Comparison of ENCODE assay signal across 7 mouse cellular contexts in genomic region chr5:86841261-86841660, GRCm38 (mm10). TPM values are rescaled to one million over a fixed set of nuclear protein-coding genes. Genes with fewer than 3 reads are reported as not detected.
DNase-seq lines count a peak whose midpoint lies in the region; ATAC-seq and TF ChIP-seq lines count a peak whose summit lies in the region.
"Not testable (repeated sequence)": the region's sequence is repeated elsewhere in the genome, so short reads cannot be mapped to it uniquely, and the experiment has no call there.

No protein-coding gene starts in this region.

- not testable (repeated sequence) for H3K27me3 ChIP-seq in E14TG2a.4 (ENCODE audit: insufficient read depth, low read length); heart, adult 2 months (ENCODE audit: control insufficient read depth, insufficient read depth, low read length); lung, postnatal 0 days (replicated peaks; ENCODE audit: insufficient read depth, low read length)

- peak; percentile 60 for ATAC-seq in inflammation-experienced regulatory T-cells, adult 6 months
- ATAC-seq in lung, postnatal 0 days = not testable (repeated sequence)

- not testable (repeated sequence) for H3K4me1 ChIP-seq in E14TG2a.4 (replicated peaks; ENCODE audit: low read depth, low read length); heart, adult 2 months (ENCODE audit: control insufficient read depth, insufficient read depth, low read length); lung, postnatal 0 days (ENCODE audit: insufficient read depth, low read depth, low read length)

- intact Hi-C loops in heart, adult 2 months (cut with DNase I); left cerebral cortex, adult 2 months (cut with DNase I): not testable (repeated sequence)

- peaks cover 18% of the 10 kb centered on the region for H3K36me3 ChIP-seq in E14TG2a.4 (ENCODE audit: insufficient read depth, low read length)
- H3K36me3 ChIP-seq in heart, adult 2 months (ENCODE audit: control insufficient read depth, insufficient read depth, low read length); lung, postnatal 0 days (ENCODE audit: insufficient read depth, low read length): not testable (repeated sequence)

- H3K4me2 ChIP-seq in lung, postnatal 0 days (replicated peaks; ENCODE audit: low read depth, low read length) = not testable (repeated sequence)

- H3K79me2 ChIP-seq in heart, adult 2 months (replicated peaks; ENCODE audit: control insufficient read depth, insufficient read depth, low read length) = not testable (repeated sequence)

- TF ChIP-seq EP300 in heart, adult 2 months (IDR thresholded peaks at IDR 0.05; ENCODE audit: insufficient read depth, low read depth, low read length); lung, postnatal 0 days (IDR thresholded peaks at IDR 0.05): not testable (repeated sequence)

- peaks cover 28% of the 10 kb centered on the region for H3K9me3 ChIP-seq in E14TG2a.4 (ENCODE audit: low read length)
- not testable (repeated sequence) for H3K9me3 ChIP-seq in lung, postnatal 0 days (ENCODE audit: low read length)

- peak; percentile 16; the same call in 1 of the 2 replicates for TF ChIP-seq CTCF in E14TG2a.4 (conservative IDR thresholded peaks at IDR 0.05; ENCODE audit: low read length)
- TF ChIP-seq CTCF in heart, adult 2 months (IDR thresholded peaks at IDR 0.05) = peak; percentile 45
- TF ChIP-seq CTCF in left cerebral cortex, adult 2 months (IDR thresholded peaks at IDR 0.05) = peak; percentile 17
- TF ChIP-seq CTCF in lung, postnatal 0 days (IDR thresholded peaks at IDR 0.05) = peak; percentile 28; the same call in 1 of the 2 replicates

- DNase-seq in ZHBTc4 (ENCODE audit: low read depth, low spot score) = peak; percentile 12
- not testable (repeated sequence) for DNase-seq in heart, adult 2 months; left cerebral cortex, adult 2 months (ENCODE audit: extremely low spot score in 1 of 2, low spot score in 2 of 2); lung, postnatal 0 days (ENCODE audit: low spot score)
- DNase-seq in thymus, postnatal 14 days = peak; percentile 9

- not testable (repeated sequence) for H3K4me3 ChIP-seq in E14TG2a.4 (replicated peaks; ENCODE audit: low read length); heart, adult 2 months; left cerebral cortex, adult 2 months; lung, postnatal 0 days (ENCODE audit: low read depth, low read length)

- H3K9ac ChIP-seq in heart, adult 2 months (ENCODE audit: low read depth, low read length); lung, postnatal 0 days (replicated peaks; ENCODE audit: low read depth): not testable (repeated sequence)

- not testable (repeated sequence) for H3K27ac ChIP-seq in heart, adult 2 months; left cerebral cortex, adult 2 months; lung, postnatal 0 days (ENCODE audit: low read length)

- not testable (repeated sequence) for TF ChIP-seq POLR2A in heart, adult 2 months (IDR thresholded peaks at IDR 0.05; ENCODE audit: insufficient read depth, low read depth, low read length)

RNA-seq across cellular contexts. Expression of gene Ythdc1, which starts 37.2 kb away (rescaled TPM):
- total RNA-seq in heart, adult 2 months (2021) = 10 to 100 TPM; 28.1 to 30.3 TPM
- polyA plus RNA-seq in heart, adult 2 months (2012; rRNA removed) = 11.7 and 19.2 TPM in 2 replicates
- polyA plus RNA-seq in inflammation-experienced regulatory T-cells, adult 6 months (2017; shearing (Covaris generic)) = 10 to 100 TPM; 55.4 to 93.3 (median 82.2) TPM
- total RNA-seq in left cerebral cortex, adult 2 months (2021) = 10 to 100 TPM; 57.0 to 61.5 TPM
- 26.1 and 29.1 TPM in 2 replicates for polyA plus RNA-seq in lung, postnatal 0 days (2015; fragmentation: Nextera tagmentation; extraction: Ambion mirVana)
